Mouse (Mus musculus) cortical plate, adult 2 months (tissue): ENCODE measurements at regions not wholly inside any gene's neighbourhood (a gene's known extent, or its start where the extent isn't known, plus 50 kb on each side); places are given as distances from the start of the nearest gene placed in this dataset.

Experiments
- CTCF ChIP-seq: fragments of 200-500 bp; IDR thresholded peaks from 2 replicates; pipeline ENCODE4 v1.5.1; 2011; ENCODE audit warnings: mild to moderate bottlenecking, control low read depth, low read length; ENCODE audit not compliant: insufficient read depth; ENCODE audit errors: extremely low read depth
- POLR2A ChIP-seq: fragments of 200-500 bp; IDR thresholded peaks from 2 replicates; pipeline ENCODE4 v1.6.1; 2011; ENCODE audit warnings: mild to moderate bottlenecking, low read length, control low read depth; ENCODE audit not compliant: insufficient read depth; ENCODE audit errors: extremely low read depth

DNA sequence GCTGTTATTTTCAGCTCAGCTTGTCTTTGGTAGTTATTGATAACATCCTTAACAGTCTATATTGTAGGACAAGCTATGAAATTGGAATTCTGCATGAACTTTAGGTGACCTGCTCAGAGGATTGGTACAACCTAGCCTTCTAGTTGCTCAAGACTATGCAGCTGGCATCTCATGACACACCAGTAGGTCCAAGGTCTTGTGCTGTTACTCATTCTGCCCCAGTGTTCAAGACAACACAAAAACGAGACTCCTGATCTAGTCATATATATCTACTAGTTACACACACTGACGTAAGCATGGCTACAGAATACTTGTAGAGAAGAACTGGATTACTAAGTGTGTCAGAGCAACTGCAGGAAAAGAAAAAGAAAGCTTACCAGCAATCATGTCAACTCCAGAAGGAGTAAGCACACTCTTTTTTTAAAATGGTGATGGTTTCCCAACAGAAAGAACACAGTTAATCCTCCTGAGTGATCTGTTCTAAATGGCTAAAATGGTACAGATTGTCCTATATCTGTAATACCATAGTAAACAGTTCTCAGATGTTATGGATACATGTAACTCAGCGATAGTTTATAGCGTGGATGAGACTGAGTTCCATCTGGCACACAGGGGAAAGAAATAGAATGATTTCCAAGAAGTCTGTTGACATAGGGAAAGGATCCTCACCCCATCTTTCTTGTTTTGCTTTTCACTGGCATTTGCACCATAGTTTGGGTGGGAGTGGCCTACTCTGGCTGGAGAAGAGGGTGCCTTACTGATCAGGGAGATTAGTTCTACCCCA lies 85.4 kb upstream of the Gm11146 start:
- no peak for TF ChIP-seq POLR2A
- no peak for TF ChIP-seq CTCF
